Mouse (Mus musculus) embryonic facial prominence, embryonic 11.5 days (tissue): ENCODE measurements around the gene Cacna1c. TPM values are rescaled to one million over a fixed set of nuclear protein-coding genes. Genes with fewer than 3 reads are reported as not detected.

ENCODE experiments used
- ATAC-seq: fragments of 200-750 bp; cut with Nextera tagmentation; replicated peaks from 2 replicates; pipeline ENCODE4 v1.8.0; 2017; ENCODE audit warnings: low read depth; ENCODE audit not compliant: insufficient number of reproducible peaks, low FRiP score, low TSS enrichment
- DNase-seq: peaks from one replicate; pipeline ENCODE4 v3.0.0-alpha.2; 2015; ENCODE audit warnings: low spot score
- H3K27ac ChIP-seq: fragments of 300-500 bp; sonication (generic); replicated peaks from 2 replicates; pipeline ENCODE4 v1.5.1; 2014; ENCODE audit warnings: mild to moderate bottlenecking, low read depth, low read length, control low read depth
- H3K27me3 ChIP-seq: fragments of 300-500 bp; sonication (generic); 2 replicates; pipeline ENCODE4 v1.6.1; 2014; ENCODE audit warnings: mild to moderate bottlenecking, low read length, moderate library complexity, mixed read lengths; ENCODE audit not compliant: control insufficient read depth, insufficient read depth
- H3K36me3 ChIP-seq: fragments of 300-500 bp; sonication (generic); replicated peaks from 2 replicates; pipeline ENCODE4 v1.6.1; 2014; ENCODE audit warnings: low read depth, mild to moderate bottlenecking, low read length, moderate library complexity, mixed read lengths; ENCODE audit not compliant: control insufficient read depth, insufficient read depth
- H3K4me1 ChIP-seq: fragments of 300-500 bp; sonication (generic); 2 replicates; pipeline ENCODE4 v1.6.1; 2014; ENCODE audit warnings: low read length, mixed read lengths; ENCODE audit not compliant: control insufficient read depth, insufficient read depth
- H3K4me2 ChIP-seq: fragments of 300-500 bp; sonication (generic); 2 replicates; pipeline ENCODE4 v1.6.1; 2014; ENCODE audit warnings: low read depth, mild to moderate bottlenecking, control low read depth, low read length, moderate library complexity
- H3K4me3 ChIP-seq: fragments of 300-500 bp; sonication (generic); 2 replicates; pipeline ENCODE4 v1.5.1; 2014; ENCODE audit warnings: low read depth, low read length, control low read depth
- H3K9ac ChIP-seq: fragments of 300-500 bp; sonication (generic); replicated peaks from 2 replicates; pipeline ENCODE4 v1.6.1; 2014; ENCODE audit warnings: mild to moderate bottlenecking, control low read depth, low read length
- H3K9me3 ChIP-seq: fragments of 300-500 bp; sonication (generic); replicated peaks from 2 replicates; pipeline ENCODE4 v1.6.1; 2016; ENCODE audit warnings: mild to moderate bottlenecking, low read length, inconsistent platforms, mixed read lengths; ENCODE audit not compliant: control insufficient read depth
- WGBS: fragments of 180-500 bp; shearing (Covaris S2); extraction: QIAGEN DNeasy Blood & Tissue Kit; methylation state at CpG from one replicate; pipeline ENCODE4 v1.1.7; 2014; 5-methylcytosine and 5-hydroxymethylcytosine counted together
- polyA plus RNA-seq: library from polyadenylated mRNA; unstranded; fragments of >200 nt; fragmentation: Nextera tagmentation; extraction: Ambion mirVana; gene quantifications from 2 replicates; pipeline ENCODE4 v1.2.1, GENCODE M21; 2014

Cacna1c gene
- polyA plus RNA-seq, 1 experiment from 2014 or later = 4.3 TPM

GRCm38 (mm10) chr6:119057076-119057479, 139.1 kb downstream of the Cacna1c start:
- WGBS = 90% methylated on average over 15 of the region's 15 CpGs
- no peaks in the 10 kb centered on the region for H3K36me3 ChIP-seq
- H3K4me3 ChIP-seq = no peak overlapping the region
- ATAC-seq (no peak), DNase-seq (no peak)
- no peak overlapping the region for H3K9ac ChIP-seq
- no peak overlapping the region for H3K4me2 ChIP-seq
- H3K27me3 ChIP-seq = no peaks in the 10 kb centered on the region
- H3K4me1 ChIP-seq = no peaks in the 10 kb centered on the region
- no peaks in the 10 kb centered on the region for H3K9me3 ChIP-seq
- no peak overlapping the region for H3K27ac ChIP-seq

GRCm38 (mm10) chr6:119052801-119053200, 143.4 kb downstream of the Cacna1c start:
- Histone ChIP-seq H3K4me1 (no peaks in the 10 kb centered on the region), H3K4me2 (no peak overlapping the region), H3K9me3 (no peaks in the 10 kb centered on the region), H3K4me3 (no peak overlapping the region), H3K9ac (no peak overlapping the region), H3K36me3 (no peaks in the 10 kb centered on the region), H3K27me3 (no peaks in the 10 kb centered on the region), H3K27ac (no peak overlapping the region)
- no peak for DNase-seq
- no peak for ATAC-seq
- 74% methylated on average over 10 of the region's 10 CpGs for WGBS

- WGBS = 83% methylated on average over 15 of the region's 15 CpGs
- H3K9ac ChIP-seq = no peak overlapping the region
- H3K27ac ChIP-seq = no peak overlapping the region
- no peak for DNase-seq
- H3K4me3 ChIP-seq = no peak overlapping the region
- no peaks in the 10 kb centered on the region for H3K27me3 ChIP-seq
- H3K9me3 ChIP-seq = no peaks in the 10 kb centered on the region
- H3K4me1 ChIP-seq = no peaks in the 10 kb centered on the region
- no peaks in the 10 kb centered on the region for H3K36me3 ChIP-seq
- no peak for ATAC-seq
- H3K4me2 ChIP-seq = no peak overlapping the region
Observed at GRCm38 (mm10) chr6:119052366-119052765, 143.9 kb downstream of the Cacna1c start.

- no peaks in the 10 kb centered on the region for H3K4me1 ChIP-seq
- H3K4me3 ChIP-seq = no peak overlapping the region
- no peaks in the 10 kb centered on the region for H3K9me3 ChIP-seq
- H3K27ac ChIP-seq = no peak overlapping the region
- no peak overlapping the region for H3K4me2 ChIP-seq
- DNase-seq (no peak), ATAC-seq (no peak)
- no peaks in the 10 kb centered on the region for H3K36me3 ChIP-seq
- H3K27me3 ChIP-seq = no peaks in the 10 kb centered on the region
- H3K9ac ChIP-seq = no peak overlapping the region
- WGBS = 75% methylated on average over 2 of the region's 2 CpGs
Observed at GRCm38 (mm10) chr6:119051721-119052120, 144.5 kb downstream of the Cacna1c start.

- Histone ChIP-seq H3K36me3 (no peaks in the 10 kb centered on the region), H3K27ac (no peak overlapping the region), H3K9ac (no peak overlapping the region), H3K4me3 (no peak overlapping the region), H3K9me3 (no peaks in the 10 kb centered on the region), H3K4me1 (no peaks in the 10 kb centered on the region), H3K27me3 (no peaks in the 10 kb centered on the region), H3K4me2 (no peak overlapping the region)
- DNase-seq (no peak), ATAC-seq (no peak)
- 64% methylated on average over 8 of the region's 8 CpGs for WGBS
Observed at GRCm38 (mm10) chr6:119047340-119047739, 148.9 kb downstream of the Cacna1c start.

GRCm38 (mm10) chr6:119045498-119045897, 150.7 kb downstream of the Cacna1c start:
- 85% methylated on average over 7 of the region's 7 CpGs for WGBS
- ATAC-seq = no peak
- Histone ChIP-seq H3K4me3 (no peak overlapping the region), H3K27ac (no peak overlapping the region), H3K9ac (no peak overlapping the region), H3K27me3 (no peaks in the 10 kb centered on the region), H3K4me1 (no peaks in the 10 kb centered on the region), H3K4me2 (no peak overlapping the region), H3K9me3 (no peaks in the 10 kb centered on the region), H3K36me3 (no peaks in the 10 kb centered on the region)
- DNase-seq = no peak

- 84% methylated on average over 7 of the region's 7 CpGs for WGBS
- no peak overlapping the region for H3K27ac ChIP-seq
- no peak overlapping the region for H3K9ac ChIP-seq
- DNase-seq (no peak), ATAC-seq (no peak)
- H3K36me3 ChIP-seq = no peaks in the 10 kb centered on the region
- no peak overlapping the region for H3K4me3 ChIP-seq
- no peaks in the 10 kb centered on the region for H3K27me3 ChIP-seq
- no peaks in the 10 kb centered on the region for H3K4me1 ChIP-seq
- no peaks in the 10 kb centered on the region for H3K9me3 ChIP-seq
- H3K4me2 ChIP-seq = no peak overlapping the region
Observed at GRCm38 (mm10) chr6:119044148-119044547, 152.1 kb downstream of the Cacna1c start.

- Histone ChIP-seq H3K9me3 (no peaks in the 10 kb centered on the region), H3K4me2 (no peak overlapping the region), H3K4me1 (no peaks in the 10 kb centered on the region), H3K36me3 (no peaks in the 10 kb centered on the region), H3K4me3 (no peak overlapping the region), H3K9ac (no peak overlapping the region), H3K27ac (no peak overlapping the region), H3K27me3 (no peaks in the 10 kb centered on the region)
- WGBS = 85% methylated on average over 3 of the region's 3 CpGs
- ATAC-seq (no peak), DNase-seq (no peak)
Observed at GRCm38 (mm10) chr6:119042803-119043202, 153.4 kb downstream of the Cacna1c start.
